ENCODE assay signal across 14 mouse cellular contexts in the genomic region with DNA sequence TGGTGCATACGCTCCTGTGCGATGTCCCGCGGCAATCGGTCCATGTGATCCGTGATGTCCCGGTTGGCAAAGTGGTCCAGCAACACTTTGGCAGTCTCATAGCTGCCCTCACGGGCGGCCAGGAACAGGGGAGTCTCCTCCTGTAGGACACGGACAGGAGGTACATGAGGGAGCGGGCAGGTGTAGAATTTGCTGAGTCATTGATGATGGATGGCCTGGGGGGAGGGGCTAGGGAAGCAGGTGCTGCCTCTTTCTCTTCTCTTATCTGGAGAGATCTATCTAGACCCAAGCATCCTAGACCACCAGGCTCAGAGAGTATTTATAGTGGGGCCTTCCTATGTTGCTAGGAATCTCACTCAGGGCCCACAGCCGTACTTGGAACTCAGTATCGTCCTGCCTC. TPM values are rescaled to one million over a fixed set of nuclear protein-coding genes. Genes with fewer than 3 reads are reported as not detected.
A peak's percentile ranks its signal among the peaks of the same experiment; 100 is the strongest.
DNase-seq lines count a peak whose midpoint lies in the region; ATAC-seq lines count a peak whose summit lies in the region.
"Had no signal": no experiment of that assay in that cellular context is flagged by ENCODE, and none has a peak within 500 bp of the region (broad histone marks: within the 10 kb centered on the region; RNA-seq: fewer than 3 reads in every experiment).

No protein-coding gene starts in this region.

- H3K4me3 ChIP-seq in limb, embryonic 13.5 days: no peak overlapping the region
- no peak overlapping the region for H3K4me3 ChIP-seq in limb, embryonic 10.5 days
- H3K4me3 ChIP-seq: layer of hippocampus, adult 2 months had no signal

- DNase-seq in limb, embryonic 10.5 days (ENCODE audit: low spot score): no peak
- DNase-seq in urinary bladder, postnatal 14 days (ENCODE audit: low spot score): peak; percentile 43
- no peak for DNase-seq in urinary bladder, postnatal 4 days (ENCODE audit: low spot score in 2 of 2)
- peak; percentile 75 for DNase-seq in ZHBTc4 (ENCODE audit: low read depth, low spot score)
- DNase-seq in layer of hippocampus, adult 8-10 months (ENCODE audit: low spot score in 2 of 2): no peak
- DNase-seq in gastrocnemius, adult 8-10 months (ENCODE audit: low spot score in 2 of 2): no peak
- DNase-seq: cerebellum, adult 2 months; forebrain, postnatal 0 days; gastrocnemius, postnatal 25 days; heart, postnatal 4 days had no signal

- 87% methylated on average over 13 of the region's 13 CpGs for WGBS in limb, embryonic 13.5 days
- WGBS in limb, embryonic 10.5 days: 92% methylated on average over 13 of the region's 13 CpGs

- no peak overlapping the region for H3K4me2 ChIP-seq in limb, embryonic 13.5 days (replicated peaks)
- H3K4me2 ChIP-seq: heart, embryonic 11.5 days; liver, embryonic 11.5 days had no signal

- H3K9ac ChIP-seq in limb, embryonic 13.5 days: 0 out of 2 replicates have a peak overlapping the region, but pooled peaks have one; percentile 4
- H3K9ac ChIP-seq: forebrain, postnatal 0 days had no signal

- ATAC-seq in limb, embryonic 13.5 days (ENCODE audit: low FRiP score, low read depth): no peak
- ATAC-seq: forebrain, postnatal 0 days had no signal

- no peaks in the 10 kb centered on the region for H3K27me3 ChIP-seq in limb, embryonic 13.5 days
- H3K27me3 ChIP-seq in limb, embryonic 10.5 days (ENCODE audit: low read depth, poor library complexity, severe bottlenecking): no peaks in the 10 kb centered on the region

- no peak overlapping the region for H3K27ac ChIP-seq in limb, embryonic 13.5 days
- no peak overlapping the region for H3K27ac ChIP-seq in limb, embryonic 10.5 days

- no peaks in the 10 kb centered on the region for H3K9me3 ChIP-seq in limb, embryonic 13.5 days
- no peaks in the 10 kb centered on the region for H3K9me3 ChIP-seq in limb, embryonic 10.5 days (replicated peaks)

- H3K36me3 ChIP-seq in limb, embryonic 13.5 days: peaks cover 66% of the 10 kb centered on the region
- H3K36me3 ChIP-seq in limb, embryonic 10.5 days: peaks cover 73% of the 10 kb centered on the region

- peaks cover 20% of the 10 kb centered on the region for H3K4me1 ChIP-seq in limb, embryonic 13.5 days
- H3K4me1 ChIP-seq in limb, embryonic 10.5 days: peaks cover 29% of the 10 kb centered on the region

RNA-seq across cellular contexts. Expression of gene Sec16a, which starts 15.8 kb away (rescaled TPM):
- polyA plus RNA-seq in limb, embryonic 13.5 days (2015; fragmentation: Nextera tagmentation; extraction: Ambion mirVana): 24.9 and 28.1 TPM in 2 replicates
- polyA plus RNA-seq in limb, embryonic 10.5 days (2016; fragmentation: Nextera tagmentation; extraction: Ambion mirVana): 29.4 and 37.1 TPM in 2 replicates
- 10 to 100 TPM; 48.2 to 56.5 (median 54.5) TPM for total RNA-seq in layer of hippocampus, adult 8-10 months (2022)
- 10 to 100 TPM; 22.2 to 26.6 (median 24.3) TPM for total RNA-seq in gastrocnemius, adult 8-10 months (2022)

RNA-seq across cellular contexts. Expression of gene Inpp5e, which starts 51.8 kb away (rescaled TPM):
- 25.7 and 26.7 TPM in 2 replicates for polyA plus RNA-seq in limb, embryonic 13.5 days (2015; fragmentation: Nextera tagmentation; extraction: Ambion mirVana)
- polyA plus RNA-seq in limb, embryonic 10.5 days (2016; fragmentation: Nextera tagmentation; extraction: Ambion mirVana): 30.6 and 35.3 TPM in 2 replicates
- 10 to 100 TPM; 23.9 to 27.9 (median 25.8) TPM for total RNA-seq in layer of hippocampus, adult 8-10 months (2022)
- 1 to 10 TPM; 9.0 to 9.6 (median 9.2) TPM for total RNA-seq in gastrocnemius, adult 8-10 months (2022)

RNA-seq across cellular contexts. Expression of gene Notch1, which starts 55.6 kb away (rescaled TPM):
- polyA plus RNA-seq in limb, embryonic 13.5 days (2015; fragmentation: Nextera tagmentation; extraction: Ambion mirVana): 13.7 and 15.5 TPM in 2 replicates
- polyA plus RNA-seq in limb, embryonic 10.5 days (2016; fragmentation: Nextera tagmentation; extraction: Ambion mirVana): 8.5 and 11.8 TPM in 2 replicates
- total RNA-seq in layer of hippocampus, adult 8-10 months (2022): 10 to 100 TPM; 31.0 to 36.2 (median 34.2) TPM
- 1 to 10 TPM; 4.9 to 7.0 (median 5.2) TPM for total RNA-seq in gastrocnemius, adult 8-10 months (2022)

Comparison
In these comparisons a context has a peak if more than half of its experiments do, and no peak if none do; other contexts are left out.
1. DNase-seq: peak in urinary bladder, postnatal 14 days (single experiment) and ZHBTc4 (single experiment); none in limb, embryonic 10.5 days (single experiment), urinary bladder, postnatal 4 days (0 of 2), layer of hippocampus, adult 8-10 months (0 of 2) and gastrocnemius, adult 8-10 months (0 of 2).
2. RNA of gene Notch1, which starts 55.6 kb away (total RNA-seq): 31.0 to 36.2 TPM in layer of hippocampus, adult 8-10 months; 4.9 to 7.0 TPM in gastrocnemius, adult 8-10 months; every median in the first group is over 4 times any median in the second.